Mouse (Mus musculus) forebrain, embryonic 10.5 days (tissue): ENCODE data around the gene Zbtb16. TPM values are rescaled to one million over a fixed set of nuclear protein-coding genes. Genes with fewer than 3 reads are reported as not detected.

ENCODE experiments used
- DNase-seq: peaks from one replicate; pipeline ENCODE4 v3.0.0-alpha.2; 2017; ENCODE audit warnings: low spot score; ENCODE audit errors: extremely low spot score
- H3K27ac ChIP-seq: fragments of 300-500 bp; sonication (generic); 2 replicates; pipeline ENCODE4 v1.5.1; 2016; ENCODE audit warnings: mild to moderate bottlenecking
- H3K27me3 ChIP-seq: fragments of 300-500 bp; sonication (generic); 2 replicates; pipeline ENCODE4 v1.6.1; 2016; ENCODE audit warnings: mild to moderate bottlenecking; ENCODE audit not compliant: poor library complexity, severe bottlenecking
- H3K36me3 ChIP-seq: fragments of 300-500 bp; sonication (generic); replicated peaks from 2 replicates; pipeline ENCODE4 v1.6.1; 2016; ENCODE audit warnings: mild to moderate bottlenecking, moderate library complexity
- H3K4me1 ChIP-seq: fragments of 300-500 bp; sonication (generic); 2 replicates; pipeline ENCODE4 v1.6.1; 2016
- H3K4me3 ChIP-seq: fragments of 300-500 bp; sonication (generic); 2 replicates; pipeline ENCODE4 v1.5.1; 2016; ENCODE audit warnings: mild to moderate bottlenecking, moderate library complexity
- H3K9me3 ChIP-seq: fragments of 300-500 bp; sonication (generic); 2 replicates; pipeline ENCODE4 v1.6.1; 2016; ENCODE audit warnings: mild to moderate bottlenecking, moderate library complexity
- WGBS: fragments of 180-500 bp; shearing (Covaris S2); methylation state at CpG from one replicate; pipeline ENCODE4 v1.1.7; 2016; 5-methylcytosine and 5-hydroxymethylcytosine counted together
- polyA plus RNA-seq: library from polyadenylated mRNA; unstranded; fragments of >200 nt; fragmentation: Nextera tagmentation; extraction: Ambion mirVana; gene quantifications from 2 replicates; pipeline ENCODE4 v1.2.1, GENCODE M21; 2016

Zbtb16 gene
- polyA plus RNA-seq, 1 experiment from 2014 or later, result 27.0 TPM

- Histone ChIP-seq H3K27ac (peak overlapping the region; percentile 89), H3K36me3 (peaks cover 13% of the 10 kb centered on the region), H3K27me3 (peaks cover 81% of the 10 kb centered on the region), H3K4me3 (peak overlapping the region; percentile 93), H3K9me3 (no peaks in the 10 kb centered on the region), H3K4me1 (peaks cover 66% of the 10 kb centered on the region)
- WGBS, result 3% methylated on average over 14 of the region's 14 CpGs
- DNase-seq, result no peak
These were observed 1.2 kb upstream of the Zbtb16 start for GRCm38 (mm10) chr9:48837181-48837580.

GRCm38 (mm10) chr9:48836566-48836930 lies 526 bp upstream of the Zbtb16 start:
- Histone ChIP-seq H3K9me3 (no peaks in the 10 kb centered on the region), H3K4me3 (peak overlapping the region; percentile 93), H3K4me1 (peaks cover 72% of the 10 kb centered on the region), H3K36me3 (peaks cover 19% of the 10 kb centered on the region), H3K27me3 (peaks cover 84% of the 10 kb centered on the region), H3K27ac (peak overlapping the region; percentile 89)
- under 1% methylated on average over 12 of the region's 12 CpGs for WGBS
- no peak for DNase-seq

- under 1% methylated on average over 65 of the region's 65 CpGs for WGBS
- DNase-seq, result peak; percentile 67
- Histone ChIP-seq H3K27me3 (peaks cover 82% of the 10 kb centered on the region), H3K4me1 (peaks cover 81% of the 10 kb centered on the region), H3K9me3 (no peaks in the 10 kb centered on the region), H3K4me3 (peak overlapping the region; percentile 93), H3K27ac (peak overlapping the region; percentile 89), H3K36me3 (peaks cover 37% of the 10 kb centered on the region)
These were observed 1.2 kb downstream of the Zbtb16 start for GRCm38 (mm10) chr9:48834541-48835411.

- peaks cover 74% of the 10 kb centered on the region for H3K27me3 ChIP-seq
- DNase-seq, result no peak
- WGBS, result 20% methylated on average over 4 of the region's 4 CpGs
- peak overlapping the region; percentile 93 for H3K4me3 ChIP-seq
- H3K36me3 ChIP-seq, result peaks cover 45% of the 10 kb centered on the region
- peak overlapping the region; percentile 89; the same call in 1 of the 2 replicates for H3K27ac ChIP-seq
- no peaks in the 10 kb centered on the region for H3K9me3 ChIP-seq
- peaks cover 85% of the 10 kb centered on the region for H3K4me1 ChIP-seq
These were observed 2.0 kb downstream of the Zbtb16 start for GRCm38 (mm10) chr9:48834006-48834405.

GRCm38 (mm10) chr9:48833493-48833892 lies 2.5 kb downstream of the Zbtb16 start:
- no peak for DNase-seq
- 92% methylated on average over 11 of the region's 11 CpGs for WGBS
- Histone ChIP-seq H3K27me3 (peaks cover 69% of the 10 kb centered on the region), H3K36me3 (peaks cover 50% of the 10 kb centered on the region), H3K27ac (0 out of 2 replicates have a peak overlapping the region, but pooled peaks have one; percentile 89), H3K4me1 (peaks cover 86% of the 10 kb centered on the region), H3K4me3 (peak overlapping the region; percentile 93), H3K9me3 (no peaks in the 10 kb centered on the region)

GRCm38 (mm10) chr9:48832473-48833100 lies 3.4 kb downstream of the Zbtb16 start:
- no peak for DNase-seq
- Histone ChIP-seq H3K27me3 (peaks cover 60% of the 10 kb centered on the region), H3K4me3 (no peak overlapping the region), H3K4me1 (peaks cover 86% of the 10 kb centered on the region), H3K9me3 (no peaks in the 10 kb centered on the region), H3K27ac (no peak overlapping the region), H3K36me3 (peaks cover 59% of the 10 kb centered on the region)
- WGBS, result 94% methylated on average over 20 of the region's 20 CpGs

- peak overlapping the region; percentile 45; the same call in 1 of the 2 replicates for H3K27ac ChIP-seq
- H3K4me1 ChIP-seq, result peaks cover 83% of the 10 kb centered on the region
- H3K4me3 ChIP-seq, result peak overlapping the region; percentile 5; the same call in 1 of the 2 replicates
- peaks cover 66% of the 10 kb centered on the region for H3K36me3 ChIP-seq
- peaks cover 52% of the 10 kb centered on the region for H3K27me3 ChIP-seq
- no peak for DNase-seq
- 86% methylated on average over 23 of the region's 23 CpGs for WGBS
- no peaks in the 10 kb centered on the region for H3K9me3 ChIP-seq
These were observed 4.2 kb downstream of the Zbtb16 start for GRCm38 (mm10) chr9:48831560-48832460.

- H3K4me3 ChIP-seq, result no peak overlapping the region
- peak overlapping the region; percentile 20; the same call in 1 of the 2 replicates for H3K27ac ChIP-seq
- peaks cover 82% of the 10 kb centered on the region for H3K4me1 ChIP-seq
- no peaks in the 10 kb centered on the region for H3K9me3 ChIP-seq
- DNase-seq, result no peak
- WGBS, result 87% methylated on average over 7 of the region's 7 CpGs
- peaks cover 27% of the 10 kb centered on the region for H3K27me3 ChIP-seq
- H3K36me3 ChIP-seq, result peaks cover 78% of the 10 kb centered on the region
These were observed 7.2 kb downstream of the Zbtb16 start for GRCm38 (mm10) chr9:48828839-48829238.

- peaks cover 3% of the 10 kb centered on the region; the same call in 1 of the 2 replicates for H3K27me3 ChIP-seq
- H3K36me3 ChIP-seq, result peaks cover 58% of the 10 kb centered on the region
- 85% methylated on average over 7 of the region's 7 CpGs for whole genome bisulfite sequencing
- no peak overlapping the region for H3K27ac ChIP-seq
- H3K4me1 ChIP-seq, result peaks cover 82% of the 10 kb centered on the region
- H3K9me3 ChIP-seq, result no peaks in the 10 kb centered on the region
- DNase-seq, result no peak
- H3K4me3 ChIP-seq, result no peak overlapping the region
These were observed 9.6 kb downstream of the Zbtb16 start for GRCm38 (mm10) chr9:48826377-48826889.

GRCm38 (mm10) chr9:48824533-48825130 lies 11.4 kb downstream of the Zbtb16 start:
- peak overlapping the region; percentile 5; the same call in 1 of the 2 replicates for H3K4me3 ChIP-seq
- H3K4me1 ChIP-seq, result peaks cover 92% of the 10 kb centered on the region
- DNase-seq, result no peak
- no peaks in the 10 kb centered on the region for H3K9me3 ChIP-seq
- peak overlapping the region; percentile 70 for H3K27ac ChIP-seq
- peaks cover 5% of the 10 kb centered on the region; the same call in 1 of the 2 replicates for H3K27me3 ChIP-seq
- H3K36me3 ChIP-seq, result peaks cover 45% of the 10 kb centered on the region
- WGBS, result 61% methylated on average over 12 of the region's 12 CpGs

- Histone ChIP-seq H3K27me3 (peaks cover 8% of the 10 kb centered on the region; the same call in 1 of the 2 replicates), H3K4me3 (peak overlapping the region; percentile 34), H3K4me1 (peaks cover 94% of the 10 kb centered on the region), H3K27ac (peak overlapping the region; percentile 75), H3K36me3 (peaks cover 42% of the 10 kb centered on the region), H3K9me3 (no peaks in the 10 kb centered on the region)
- no peak for DNase-seq
- 18% methylated on average over 6 of the region's 6 CpGs for WGBS
These were observed 12.2 kb downstream of the Zbtb16 start for GRCm38 (mm10) chr9:48823851-48824250.
